Mouse (Mus musculus) Patski (cell line): Measurements from ENCODE around the gene Sdccag8. TPM values are rescaled to one million over a fixed set of nuclear protein-coding genes. Genes with fewer than 3 reads are reported as not detected.

ENCODE experiments used
- ATAC-seq: fragments of 100-300 bp; one replicate; pipeline ENCODE4 v1.8.0; 2021
- CTCF ChIA-PET: fragments of 350-600 bp; sonication (Branson Sonifier 250); formaldehyde crosslinking; loops from one replicate; lab custom pipeline; 2022; ENCODE audit warnings: inconsistent platforms; lab: Charles Lee
- POLR2A ChIA-PET: fragments of 350-600 bp; sonication (Branson Sonifier 250); formaldehyde crosslinking; loops from one replicate; lab custom pipeline; 2022; ENCODE audit warnings: antibody characterized with exemption, inconsistent platforms; lab: Charles Lee
- DNase-seq: peaks from one replicate; pipeline ENCODE4 v3.0.0-alpha.2; 2011; ENCODE audit warnings: low read depth, low spot score
- H3K27me3 ChIP-seq: fragments of 371-371 bp; one replicate; pipeline ENCODE4 v1.5.1; 2021
- CTCF ChIP-seq: fragments of 100-300 bp; IDR thresholded peaks from one replicate; pipeline ENCODE4 v1.5.1; 2021
- in situ Hi-C: fragments of 300-500 bp; cut with MboI; formaldehyde crosslinking; loops from 3 replicates; pipeline ENCODE4 v1.11.1; 2018; ENCODE audit warnings: low pct_unique_long_range_greater_than_20kb, mixed read lengths
- polyA plus RNA-seq: library from polyadenylated mRNA; unstranded; gene quantifications from one replicate; pipeline ENCODE4 v1.2.3, GENCODE M21; 2021

Gene Sdccag8
- polyA plus RNA-seq, 1 experiment from 2014 or later = 25.1 TPM

DNA sequence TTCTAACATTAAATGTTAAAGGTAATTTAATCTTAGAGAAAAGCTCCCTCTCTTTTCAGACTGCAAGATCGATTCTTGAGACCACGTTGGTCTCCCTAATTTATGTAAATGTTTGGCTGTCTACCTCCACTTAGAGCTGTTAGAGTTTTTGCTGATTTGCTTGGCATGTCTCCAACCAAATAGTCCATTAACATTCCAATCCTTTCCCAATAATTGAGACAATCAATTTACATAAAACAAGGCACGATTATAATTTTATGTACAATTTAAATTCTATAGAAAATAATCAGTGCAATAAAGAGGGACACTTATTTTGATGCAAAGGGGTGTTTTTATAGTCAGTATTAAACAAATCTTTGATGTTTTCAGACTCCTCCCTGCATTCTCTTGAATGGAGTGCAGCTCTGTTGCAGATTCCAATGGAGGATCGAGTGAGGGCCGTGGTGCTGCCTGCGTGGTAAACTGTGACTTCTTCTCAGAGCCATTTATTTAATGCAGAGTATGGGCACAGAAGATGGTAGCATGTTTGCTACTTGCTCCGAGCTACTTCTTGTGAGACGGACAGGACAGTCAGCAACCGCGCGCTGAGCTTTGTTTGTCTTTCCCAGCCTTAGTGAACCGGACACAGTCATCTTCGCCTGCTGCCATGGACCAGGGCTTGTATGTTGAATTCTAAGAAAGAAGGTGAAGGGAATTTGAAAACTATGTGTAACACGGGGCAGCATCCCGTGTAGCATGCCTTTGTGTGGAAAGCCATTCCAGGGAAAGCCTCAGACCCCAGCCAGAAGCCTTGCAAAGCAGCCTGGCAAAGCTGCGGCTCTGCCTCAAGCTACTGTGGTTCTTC lies 156.4 kb downstream of the Sdccag8 start:
- ATAC-seq (no peak), DNase-seq (no peak)
- POLR2A ChIA-PET = interaction anchor here (0.8 kb wide), 1 partner anchor 93 kb away, joined by 3 read pairs; no protein-coding TSS in a partner anchor
- in situ Hi-C loops = no loop called here
- CTCF ChIA-PET = interaction anchor here (0.9 kb wide), 1 partner anchor 11 kb away, joined by 3 read pairs; no protein-coding TSS in a partner anchor
- TF ChIP-seq CTCF = no peak
- H3K27me3 ChIP-seq = no peaks in the 10 kb centered on the region

DNA sequence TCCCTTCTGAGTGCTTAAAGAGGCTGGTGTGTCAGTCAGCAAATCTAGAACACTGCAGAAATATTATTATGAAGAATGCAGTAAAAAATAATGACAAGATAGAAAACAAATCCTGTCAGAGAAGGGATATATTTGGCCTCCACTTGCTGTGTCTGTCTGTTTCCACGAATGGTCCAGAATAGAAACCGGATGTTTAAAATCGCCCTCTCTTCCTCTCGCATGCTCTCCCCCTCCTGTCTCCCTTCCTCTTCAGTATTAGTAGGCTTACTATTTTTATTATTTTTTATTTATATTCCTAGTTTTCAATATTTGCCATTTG lies 157.0 kb downstream of the Sdccag8 start:
- ChIA-PET POLR2A (no interaction called here), CTCF (interaction anchor here (0.9 kb wide), 1 partner anchor 12 kb away, joined by 3 read pairs; no protein-coding TSS in a partner anchor)
- in situ Hi-C loops = no loop called here
- no peaks in the 10 kb centered on the region for H3K27me3 ChIP-seq
- ATAC-seq (no peak), DNase-seq (no peak)
- no peak for TF ChIP-seq CTCF

DNA sequence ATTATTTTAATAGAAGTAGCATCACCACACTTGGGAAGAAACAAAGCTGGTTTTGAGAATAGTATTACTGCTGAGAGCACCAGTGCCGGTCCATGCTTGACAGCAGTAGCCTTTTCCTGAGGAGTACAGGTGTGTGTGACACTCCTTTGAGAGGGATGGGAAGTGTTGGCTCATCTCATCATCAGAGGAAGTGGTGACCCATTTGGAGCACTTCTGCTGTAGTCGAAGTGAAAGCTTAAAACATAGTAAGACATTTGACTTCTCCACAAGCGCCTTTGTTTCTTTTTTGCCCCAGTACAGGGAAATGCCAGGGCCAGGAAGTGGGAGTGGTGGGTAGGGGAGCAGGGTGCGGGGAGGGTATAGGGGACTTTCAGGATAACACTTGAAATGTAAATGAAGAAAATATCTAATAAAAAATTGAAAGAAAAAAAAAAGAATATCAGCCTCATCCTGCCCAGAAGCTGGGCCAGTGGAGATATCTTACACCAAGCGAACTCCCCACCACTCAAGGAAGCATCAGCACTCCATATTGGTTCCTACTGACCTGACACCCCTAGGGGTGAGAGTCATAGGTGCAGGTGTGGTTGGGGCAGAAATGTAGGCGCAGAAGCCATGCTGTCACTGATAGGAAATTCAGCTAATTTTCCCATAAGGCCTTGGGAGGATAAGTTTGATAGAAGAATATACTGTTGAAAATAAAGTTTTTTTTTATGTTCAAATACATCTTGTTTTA lies 159.1 kb downstream of the Sdccag8 start:
- in situ Hi-C loops = no loop called here
- POLR2A ChIA-PET = interaction anchor here (0.6 kb wide), 1 partner anchor 220 kb away, joined by 3 read pairs; no protein-coding TSS in a partner anchor
- ATAC-seq = no peak

DNA sequence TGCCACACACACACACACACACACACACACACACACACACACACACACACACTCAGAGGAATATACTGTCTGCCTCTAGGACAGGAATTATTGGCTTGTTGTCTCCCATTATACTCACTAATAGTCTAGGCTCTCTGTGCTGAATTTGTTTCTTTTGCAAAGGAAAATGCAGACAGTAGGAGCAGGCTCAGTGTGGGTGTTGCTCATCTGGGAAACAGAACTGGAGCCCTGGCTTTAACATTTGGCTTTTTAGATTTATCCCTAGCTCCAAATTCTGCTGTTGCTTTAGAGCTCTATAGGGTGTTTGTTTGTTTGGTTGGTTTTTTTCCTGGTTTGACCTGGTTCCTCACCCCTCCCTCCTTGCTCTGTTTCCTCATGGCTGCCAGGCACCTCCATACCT lies 164.8 kb downstream of the Sdccag8 start:
- no peak for DNase-seq
- no peak for TF ChIP-seq CTCF
- H3K27me3 ChIP-seq = no peaks in the 10 kb centered on the region
- in situ Hi-C loops = no loop called here
- no peak for ATAC-seq
- ChIA-PET POLR2A (interaction anchor here (0.7 kb wide), 1 partner anchor 1144 kb away, joined by 5 read pairs; no protein-coding TSS in a partner anchor), CTCF (no interaction called here)

More for the DNA sequence above, 159.1 kb downstream of the Sdccag8 start:
- no peaks in the 10 kb centered on the region for H3K27me3 ChIP-seq
- no peak for TF ChIP-seq CTCF
- CTCF ChIA-PET = interaction anchor here (0.9 kb wide), 1 partner anchor 12 kb away, joined by 3 read pairs; no protein-coding TSS in a partner anchor
- DNase-seq = no peak

GRCm38 (mm10) chr1:176980140-176980539 lies 165.7 kb downstream of the Sdccag8 start:
- TF ChIP-seq CTCF = no peak
- H3K27me3 ChIP-seq = no peaks in the 10 kb centered on the region
- CTCF ChIA-PET = interaction anchor here (0.9 kb wide), 1 partner anchor 9 kb away, joined by 3 read pairs; no protein-coding TSS in a partner anchor
- in situ Hi-C loops = no loop called here
- DNase-seq (peak; percentile 46), ATAC-seq (peak; percentile 23)
- POLR2A ChIA-PET = no interaction called here

- in situ Hi-C loops = no loop called here
- ChIA-PET POLR2A (no interaction called here), CTCF (interaction anchor here (0.9 to 1.6 kb wide), 3 partner anchors 9 to 20 kb away, joined by 3 to 4 read pairs (median 3); no protein-coding TSS in a partner anchor)
- no peaks in the 10 kb centered on the region for H3K27me3 ChIP-seq
- DNase-seq (no peak), ATAC-seq (no peak)
- no peak for TF ChIP-seq CTCF
Measured at GRCm38 (mm10) chr1:176980801-176981400, 166.4 kb downstream of the Sdccag8 start.

GRCm38 (mm10) chr1:176981511-176981910 lies 167.1 kb downstream of the Sdccag8 start:
- TF ChIP-seq CTCF = no peak
- ChIA-PET POLR2A (no interaction called here), CTCF (interaction anchor here (1.4 to 1.6 kb wide), 2 partner anchors 14 to 21 kb away, joined by 3 to 4 read pairs; no protein-coding TSS in a partner anchor)
- ATAC-seq (no peak), DNase-seq (no peak)
- in situ Hi-C loops = no loop called here
- no peaks in the 10 kb centered on the region for H3K27me3 ChIP-seq

- ChIA-PET CTCF (interaction anchor here (0.9 to 1.4 kb wide), 2 partner anchors 13 to 720 kb away, joined by 3 to 4 read pairs; no protein-coding TSS in a partner anchor), POLR2A (no interaction called here)
- no peaks in the 10 kb centered on the region for H3K27me3 ChIP-seq
- peak; percentile 90 for ATAC-seq
- DNase-seq = peak; percentile 68
- in situ Hi-C loops = no loop called here
- no peak for TF ChIP-seq CTCF
Measured at GRCm38 (mm10) chr1:176982671-176983070, 168.2 kb downstream of the Sdccag8 start.

- DNase-seq (no peak), ATAC-seq (no peak)
- in situ Hi-C loops = no loop called here
- CTCF ChIA-PET = interaction anchor here (0.8 kb wide), 2 partner anchors 10 to 12 kb away, joined by 3 read pairs; no protein-coding TSS in a partner anchor
- TF ChIP-seq CTCF = no peak
- POLR2A ChIA-PET = no interaction called here
- no peaks in the 10 kb centered on the region for H3K27me3 ChIP-seq
Measured at GRCm38 (mm10) chr1:176985691-176986090, 171.2 kb downstream of the Sdccag8 start.

DNA sequence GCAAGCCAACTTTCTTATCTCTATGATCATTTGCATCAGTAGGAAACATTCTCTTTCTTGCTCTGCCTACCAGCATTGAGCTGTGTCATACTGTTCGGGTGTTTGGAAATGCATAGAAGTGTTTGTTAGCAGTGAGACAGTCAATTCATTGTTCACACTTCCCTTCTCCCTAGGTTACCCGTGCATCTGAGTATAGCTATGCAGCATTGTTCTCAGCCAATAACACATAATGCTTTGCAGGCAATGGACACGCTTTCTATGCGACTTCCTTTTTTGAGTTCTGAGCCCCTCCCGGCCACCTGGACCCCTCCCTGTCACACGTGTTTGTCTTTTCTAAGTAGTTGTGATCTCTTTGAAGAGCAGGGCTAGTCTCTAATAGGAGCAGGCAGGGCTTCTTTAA lies 171.8 kb downstream of the Sdccag8 start:
- in situ Hi-C loops = no loop called here
- ATAC-seq (no peak), DNase-seq (no peak)
- H3K27me3 ChIP-seq = no peaks in the 10 kb centered on the region
- TF ChIP-seq CTCF = no peak
- ChIA-PET POLR2A (interaction anchor here (0.6 kb wide), 1 partner anchor 372 kb away, joined by 3 read pairs; no protein-coding TSS in a partner anchor), CTCF (no interaction called here)
